Mouse (Mus musculus): Measurements from ENCODE around the gene Mavs.

DNA sequence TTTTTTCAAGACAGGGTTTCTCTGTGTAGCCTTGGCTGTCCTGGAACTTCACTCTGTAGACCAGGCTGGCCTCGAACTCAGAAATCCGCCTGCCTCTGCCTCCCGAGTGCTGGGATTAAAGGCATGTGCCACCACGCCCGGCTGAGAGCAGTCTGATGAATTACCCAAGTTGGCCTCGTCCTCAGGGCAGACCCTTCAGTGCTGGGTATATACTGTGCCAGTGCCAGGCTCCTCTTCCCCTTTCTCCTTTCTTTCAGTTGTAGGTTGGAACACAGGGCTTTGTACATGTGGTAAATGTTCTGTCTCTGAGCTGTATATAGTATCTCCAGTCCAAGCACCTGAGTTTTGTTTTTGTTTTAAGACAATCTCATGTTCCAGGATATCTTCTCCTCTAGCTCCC lies 30.2 kb downstream of the Mavs start:
- TF ChIP-seq CTCF (IDR thresholded peaks at IDR 0.05) (no peak), EP300 (IDR thresholded peaks at IDR 0.05) (no peak)

Data from lung, postnatal 0 days (tissue).